Comparison of ENCODE assay signal across 16 mouse cellular contexts in the genomic region with DNA sequence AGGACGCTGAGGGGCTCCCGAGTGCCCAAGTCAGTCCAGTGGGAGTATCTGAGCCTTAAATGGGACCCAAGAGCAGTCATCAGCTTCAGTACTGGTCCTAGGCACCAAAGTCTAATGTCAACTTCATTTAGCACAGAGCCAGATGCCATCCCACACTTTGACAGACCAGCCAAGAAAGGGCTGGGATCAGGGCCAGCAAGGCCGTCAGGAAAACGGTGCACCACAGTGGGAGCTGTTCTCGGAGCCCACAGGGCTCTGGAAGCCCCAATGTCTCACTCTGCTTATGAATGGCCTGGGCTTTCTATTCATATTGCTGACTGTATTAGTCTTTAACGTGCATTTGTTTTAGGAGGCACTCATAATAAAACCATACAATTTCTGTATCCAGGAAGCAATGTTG. TPM values are rescaled to one million over a fixed set of nuclear protein-coding genes. Genes with fewer than 3 reads are reported as not detected.
DNase-seq lines count a peak whose midpoint lies in the region; ATAC-seq and TF ChIP-seq lines count a peak whose summit lies in the region.
"Had no signal": no experiment of that assay in that cellular context is flagged by ENCODE, and none has a peak within 500 bp of the region (broad histone marks: within the 10 kb centered on the region; RNA-seq: fewer than 3 reads in every experiment).

No protein-coding gene starts in this region.

- DNase-seq in cerebellum, adult 11-12 months, result peak; percentile 25
- no peak for DNase-seq in cerebellum, adult 8-10 months
- peak; percentile 29 to 34 for DNase-seq in cerebellum, adult 18-20 months
- peak; percentile 39 for DNase-seq in forebrain, postnatal 0 days
- DNase-seq in kidney, adult 11 months, result no peak
- no peak for DNase-seq in retina, postnatal 1 day
- DNase-seq: adrenal gland, adult 2 months; heart, adult 2 months; kidney, postnatal 25 days had no signal

- no peak overlapping the region for H3K9ac ChIP-seq in hindbrain, embryonic 16.5 days (ENCODE audit: low read depth, low read length)
- no peak overlapping the region for H3K9ac ChIP-seq in hindbrain, embryonic 12.5 days
- H3K9ac ChIP-seq in forebrain, postnatal 0 days, result no peak overlapping the region
- H3K9ac ChIP-seq: embryonic facial prominence, embryonic 12.5 days; midbrain, embryonic 12.5 days; neural tube, embryonic 13.5 days had no signal

- no peak overlapping the region for H3K4me2 ChIP-seq in hindbrain, embryonic 16.5 days (ENCODE audit: low read length)
- H3K4me2 ChIP-seq in hindbrain, embryonic 12.5 days (replicated peaks), result no peak overlapping the region
- no peak overlapping the region for H3K4me2 ChIP-seq in forebrain, postnatal 0 days (ENCODE audit: low read depth)
- H3K4me2 ChIP-seq: embryonic facial prominence, embryonic 12.5 days; liver, embryonic 11.5 days; midbrain, embryonic 12.5 days; neural tube, embryonic 13.5 days had no signal

- TF ChIP-seq CTCF in forebrain, postnatal 0 days (IDR thresholded peaks at IDR 0.05; ENCODE audit: low read depth), result no peak

- H3K4me1 ChIP-seq in hindbrain, embryonic 16.5 days (ENCODE audit: control insufficient read depth, insufficient read depth, low read depth, low read length), result peaks cover 2% of the 10 kb centered on the region; the same call in 1 of the 2 replicates
- peaks cover 25% of the 10 kb centered on the region for H3K4me1 ChIP-seq in hindbrain, embryonic 12.5 days
- H3K4me1 ChIP-seq in forebrain, postnatal 0 days (ENCODE audit: insufficient read depth), result peaks cover 6% of the 10 kb centered on the region; the same call in 1 of the 2 replicates

- H3K27me3 ChIP-seq in hindbrain, embryonic 16.5 days (replicated peaks; ENCODE audit: control insufficient read depth, insufficient read depth, low read length), result no peaks in the 10 kb centered on the region
- H3K27me3 ChIP-seq in hindbrain, embryonic 12.5 days, result no peaks in the 10 kb centered on the region
- H3K27me3 ChIP-seq in forebrain, postnatal 0 days (ENCODE audit: insufficient read depth, low read length), result no peaks in the 10 kb centered on the region
- H3K27me3 ChIP-seq: embryonic facial prominence, embryonic 12.5 days; midbrain, embryonic 12.5 days; neural tube, embryonic 13.5 days had no signal

- no peaks in the 10 kb centered on the region for H3K9me3 ChIP-seq in hindbrain, embryonic 16.5 days (ENCODE audit: control insufficient read depth, low read length)
- no peaks in the 10 kb centered on the region for H3K9me3 ChIP-seq in hindbrain, embryonic 12.5 days (replicated peaks)
- H3K9me3 ChIP-seq in forebrain, postnatal 0 days (ENCODE audit: low read length), result no peaks in the 10 kb centered on the region
- H3K9me3 ChIP-seq: embryonic facial prominence, embryonic 12.5 days; midbrain, embryonic 12.5 days; neural tube, embryonic 13.5 days had no signal

- H3K36me3 ChIP-seq in hindbrain, embryonic 16.5 days (ENCODE audit: control insufficient read depth, insufficient read depth, low read length), result no peaks in the 10 kb centered on the region
- H3K36me3 ChIP-seq in hindbrain, embryonic 12.5 days, result no peaks in the 10 kb centered on the region
- H3K36me3 ChIP-seq in forebrain, postnatal 0 days (ENCODE audit: insufficient read depth), result no peaks in the 10 kb centered on the region
- H3K36me3 ChIP-seq: embryonic facial prominence, embryonic 12.5 days; midbrain, embryonic 12.5 days; neural tube, embryonic 13.5 days had no signal

- H3K4me3 ChIP-seq in hindbrain, embryonic 16.5 days (ENCODE audit: low read length), result no peak overlapping the region
- no peak overlapping the region for H3K4me3 ChIP-seq in hindbrain, embryonic 12.5 days
- H3K4me3 ChIP-seq in forebrain, postnatal 0 days (ENCODE audit: low read depth, low read length), result no peak overlapping the region
- H3K4me3 ChIP-seq: embryonic facial prominence, embryonic 12.5 days; heart, adult 2 months; midbrain, embryonic 12.5 days; neural tube, embryonic 13.5 days had no signal

- WGBS in hindbrain, embryonic 16.5 days, result 48% methylated on average over 6 of the region's 6 CpGs
- 75% methylated on average over 6 of the region's 6 CpGs for WGBS in hindbrain, embryonic 12.5 days
- 43% methylated on average over 6 of the region's 6 CpGs for WGBS in forebrain, postnatal 0 days

- ATAC-seq in hindbrain, embryonic 16.5 days, result peak; percentile 70
- ATAC-seq in hindbrain, embryonic 12.5 days (ENCODE audit: low FRiP score), result no peak
- peak; percentile 53; the same call in 1 of the 2 replicates for ATAC-seq in forebrain, postnatal 0 days
- ATAC-seq: lung, postnatal 0 days had no signal

- no peak overlapping the region for H3K27ac ChIP-seq in hindbrain, embryonic 16.5 days (ENCODE audit: low read depth, low read length)
- no peak overlapping the region for H3K27ac ChIP-seq in hindbrain, embryonic 12.5 days
- no peak overlapping the region for H3K27ac ChIP-seq in forebrain, postnatal 0 days (ENCODE audit: low read depth, low read length)
- H3K27ac ChIP-seq: embryonic facial prominence, embryonic 12.5 days; heart, adult 2 months; neural tube, embryonic 13.5 days had no signal

RNA-seq across cellular contexts. Expression of gene Edar, which starts 36.2 kb away (rescaled TPM):
- polyA plus RNA-seq in hindbrain, embryonic 16.5 days (2015; fragmentation: Nextera tagmentation; extraction: Ambion mirVana), result 0.15 and 0.56 TPM in 2 replicates
- polyA plus RNA-seq in hindbrain, embryonic 12.5 days (2016; fragmentation: Nextera tagmentation; extraction: Ambion mirVana), result 0.07 and 0.32 TPM in 2 replicates
- total RNA-seq in forebrain, postnatal 0 days (2014; rRNA removed), result 0.54 and 0.90 TPM in 2 replicates
- 0.38 and 0.40 TPM in 2 replicates for polyA plus RNA-seq in forebrain, postnatal 0 days (2015; fragmentation: Nextera tagmentation; extraction: Ambion mirVana)

Comparison
In these comparisons a context has a peak if more than half of its experiments do, and no peak if none do; other contexts are left out.
1. DNase-seq: peak in cerebellum, adult 11-12 months (single experiment), cerebellum, adult 18-20 months (2 of 2) and forebrain, postnatal 0 days (single experiment); none in cerebellum, adult 8-10 months (single experiment), kidney, adult 11 months (single experiment) and retina, postnatal 1 day (single experiment).